Mouse (Mus musculus) liver, embryonic 16.5 days (tissue): ENCODE data around the gene Prkca. TPM values are rescaled to one million over a fixed set of nuclear protein-coding genes. Genes with fewer than 3 reads are reported as not detected.

Source experiments
- ATAC-seq: fragments of 200-750 bp; cut with Nextera tagmentation; 2 replicates; pipeline ENCODE4 v1.8.0; 2017; ENCODE audit warnings: low read depth, mild to moderate bottlenecking, moderate number of reproducible peaks, moderate library complexity
- H3K27ac ChIP-seq: fragments of 300-500 bp; sonication (generic); 2 replicates; pipeline ENCODE4 v1.5.1; 2014; ENCODE audit warnings: mild to moderate bottlenecking, low read length
- H3K27me3 ChIP-seq: fragments of 300-500 bp; sonication (generic); 2 replicates; pipeline ENCODE4 v1.6.1; 2014; ENCODE audit warnings: low read depth, low read length, mixed read lengths; ENCODE audit not compliant: control insufficient read depth, insufficient read depth
- H3K36me3 ChIP-seq: fragments of 300-500 bp; sonication (generic); 2 replicates; pipeline ENCODE4 v1.6.1; 2014; ENCODE audit warnings: mild to moderate bottlenecking; ENCODE audit not compliant: control insufficient read depth, insufficient read depth
- H3K4me1 ChIP-seq: fragments of 300-500 bp; sonication (generic); 2 replicates; pipeline ENCODE4 v1.6.1; 2014; ENCODE audit warnings: low read depth, low read length, mixed read lengths; ENCODE audit not compliant: control insufficient read depth
- H3K4me2 ChIP-seq: fragments of 300-500 bp; sonication (generic); 2 replicates; pipeline ENCODE4 v1.6.1; 2014; ENCODE audit warnings: low read depth, low read length, mixed read lengths
- H3K4me3 ChIP-seq: fragments of 300-500 bp; sonication (generic); 2 replicates; pipeline ENCODE4 v1.5.1; 2014; ENCODE audit warnings: low read depth, mild to moderate bottlenecking, low read length
- H3K9ac ChIP-seq: fragments of 300-500 bp; sonication (generic); 2 replicates; pipeline ENCODE4 v1.6.1; 2014; ENCODE audit warnings: low read depth, low read length
- H3K9me3 ChIP-seq: fragments of 300-500 bp; sonication (generic); replicated peaks from 2 replicates; pipeline ENCODE4 v1.6.1; 2016; ENCODE audit warnings: low read length; ENCODE audit not compliant: control insufficient read depth
- WGBS: fragments of 180-500 bp; shearing (Covaris S2); extraction: QIAGEN DNeasy Blood & Tissue Kit; methylation state at CpG from one replicate; pipeline ENCODE4 v1.1.7; 2014; ENCODE audit not compliant: insufficient replicate concordance; 5-methylcytosine and 5-hydroxymethylcytosine counted together
- polyA plus RNA-seq: library from polyadenylated mRNA; unstranded; fragments of >200 nt; fragmentation: Nextera tagmentation; extraction: Ambion mirVana; gene quantifications from 2 replicates; pipeline ENCODE4 v1.2.1, GENCODE M21; 2015

The Prkca gene
- 2.4 and 3.4 TPM in 2 replicates for polyA plus RNA-seq

DNA sequence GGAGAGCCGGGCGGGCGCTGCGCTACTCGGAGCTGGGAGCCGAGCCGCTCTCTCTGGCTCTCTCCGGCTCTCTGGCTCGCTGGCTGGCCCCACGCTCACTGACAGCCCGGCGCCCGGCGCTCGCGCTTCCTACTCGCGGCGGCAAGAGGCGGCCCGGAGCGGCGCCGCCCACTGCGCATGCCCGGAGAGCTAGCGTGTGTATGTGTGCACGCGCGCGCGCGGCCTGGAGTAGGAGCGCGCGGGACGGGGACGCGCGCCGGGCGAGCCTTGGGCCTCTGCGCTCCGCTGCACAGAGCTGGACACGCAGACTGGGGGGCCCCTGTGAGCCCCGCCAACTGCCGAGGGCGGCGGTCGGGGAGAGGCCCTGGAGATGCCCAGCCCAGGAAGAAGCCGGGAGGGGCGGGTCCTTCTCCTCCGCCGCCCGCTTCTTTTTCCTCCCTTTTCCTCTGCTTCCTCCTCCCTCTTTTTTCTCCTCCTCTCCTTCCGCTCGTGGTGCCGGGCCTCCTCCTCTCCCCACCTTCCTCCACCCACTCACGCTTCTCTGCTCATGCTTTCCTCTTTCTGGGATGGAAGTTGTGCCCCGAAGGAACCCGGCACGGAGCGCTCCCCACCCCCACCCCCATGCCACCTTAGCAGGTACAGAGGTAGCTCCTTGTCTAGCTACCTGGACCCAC, at the start of gene Prkca:
Gene Prkca, minus strand, starts transcription at position 140 of the 674 bp plus-strand sequence.
- peak within 1 kb of the TSS; percentile 37; the same call in 1 of the 2 replicates for H3K27ac ChIP-seq
- peak; percentile 94 for ATAC-seq

GRCm38 (mm10) chr11:108385666-108386024, 41.9 kb upstream of the Prkca start:
- H3K36me3 ChIP-seq = no peaks in the 10 kb centered on the region
- no peaks in the 10 kb centered on the region for H3K27me3 ChIP-seq
- 68% methylated on average over 1 of the region's 1 CpGs for WGBS
- no peak overlapping the region for H3K4me3 ChIP-seq
- no peaks in the 10 kb centered on the region for H3K9me3 ChIP-seq
- H3K4me2 ChIP-seq = no peak overlapping the region
- ATAC-seq = no peak
- peak overlapping the region; percentile 53 for H3K27ac ChIP-seq
- no peaks in the 10 kb centered on the region for H3K4me1 ChIP-seq
- H3K9ac ChIP-seq = no peak overlapping the region

More for the DNA sequence above, at the start of gene Prkca:
- Histone ChIP-seq H3K4me1 (no peaks in the 10 kb centered on the region; the same call in 1 of the 2 replicates), H3K4me3 (peak within 1 kb of the TSS; percentile 70), H3K9ac (peak within 1 kb of the TSS; percentile 62), H3K27me3 (peaks cover 25% of the 10 kb centered on the region), H3K4me2 (peak within 1 kb of the TSS; percentile 81), H3K36me3 (no peaks in the 10 kb centered on the region), H3K9me3 (no peaks in the 10 kb centered on the region)
- WGBS = under 1% methylated on average over 61 of the region's 63 CpGs

DNA sequence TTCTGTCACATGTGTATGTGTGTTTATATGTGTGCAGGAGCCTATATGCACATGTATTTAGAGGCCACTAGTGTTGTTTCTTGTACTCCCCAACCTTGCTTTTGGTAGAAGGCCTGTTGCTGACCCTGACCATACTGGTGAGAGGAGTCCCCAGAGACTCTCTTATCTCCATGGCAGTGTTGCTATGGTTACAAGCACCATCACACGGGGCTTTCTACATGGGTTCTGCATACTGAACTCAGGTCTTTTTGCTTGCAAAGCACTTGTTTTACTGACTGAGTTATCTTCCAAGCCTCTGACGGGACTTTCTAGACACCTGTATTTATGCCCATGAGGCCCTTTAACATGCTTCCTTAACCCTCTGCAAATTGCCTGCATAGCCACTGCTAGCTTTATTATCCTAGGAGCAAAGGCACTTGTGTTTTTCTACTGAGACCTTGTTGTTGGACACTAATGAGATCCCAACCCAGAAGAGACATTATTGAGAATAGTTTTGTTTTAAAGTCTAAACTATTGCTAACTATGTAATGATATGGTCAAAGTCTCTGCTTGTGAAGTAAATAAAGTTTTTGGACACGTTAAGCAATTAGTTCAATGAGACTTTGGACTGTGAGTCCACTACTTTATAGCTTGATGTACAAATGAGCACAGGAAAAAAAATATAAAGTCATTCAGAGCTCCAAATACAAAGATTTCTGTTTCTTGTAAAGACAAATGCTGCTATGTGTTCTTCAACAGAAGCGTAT, 41.4 kb upstream of the Prkca start:
- WGBS = 44% methylated on average over 4 of the region's 4 CpGs
- Histone ChIP-seq H3K9me3 (no peaks in the 10 kb centered on the region), H3K36me3 (no peaks in the 10 kb centered on the region), H3K4me1 (no peaks in the 10 kb centered on the region), H3K27ac (peak overlapping the region; percentile 64), H3K4me3 (no peak overlapping the region), H3K27me3 (no peaks in the 10 kb centered on the region), H3K9ac (no peak overlapping the region), H3K4me2 (no peak overlapping the region)
- ATAC-seq = peak; percentile 67; the same call in 1 of the 2 replicates

DNA sequence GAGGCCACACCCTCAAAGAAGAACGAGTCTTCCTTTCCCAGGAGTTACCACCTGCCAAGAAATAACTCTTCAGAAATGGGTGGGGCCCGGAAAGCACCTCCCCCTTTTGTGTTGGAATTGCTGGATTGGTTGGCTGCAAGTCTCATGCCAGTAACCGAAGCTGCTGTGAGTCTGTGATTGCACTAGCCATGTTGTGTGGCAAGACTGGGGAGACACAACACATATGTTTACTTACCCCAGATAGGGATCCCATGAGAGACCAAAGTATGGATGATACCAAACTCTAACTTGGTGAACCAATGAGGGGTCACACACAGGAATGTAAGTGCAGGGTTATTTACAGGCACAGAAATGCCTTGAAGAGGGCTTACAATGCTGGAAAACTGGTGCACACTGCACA, 38.9 kb upstream of the Prkca start:
- no peak overlapping the region for H3K9ac ChIP-seq
- H3K27me3 ChIP-seq = no peaks in the 10 kb centered on the region
- H3K27ac ChIP-seq = no peak overlapping the region
- H3K4me1 ChIP-seq = no peaks in the 10 kb centered on the region
- WGBS = 54% methylated on average over 3 of the region's 3 CpGs
- no peak for ATAC-seq
- H3K4me2 ChIP-seq = no peak overlapping the region
- H3K9me3 ChIP-seq = no peaks in the 10 kb centered on the region
- H3K36me3 ChIP-seq = no peaks in the 10 kb centered on the region
- no peak overlapping the region for H3K4me3 ChIP-seq

- H3K9me3 ChIP-seq = no peaks in the 10 kb centered on the region
- H3K4me1 ChIP-seq = no peaks in the 10 kb centered on the region
- no peak overlapping the region for H3K4me3 ChIP-seq
- H3K27me3 ChIP-seq = no peaks in the 10 kb centered on the region
- WGBS = 63% methylated on average over 4 of the region's 4 CpGs
- no peak overlapping the region for H3K9ac ChIP-seq
- no peak overlapping the region for H3K4me2 ChIP-seq
- no peak for ATAC-seq
- no peak overlapping the region for H3K27ac ChIP-seq
- H3K36me3 ChIP-seq = no peaks in the 10 kb centered on the region
These were observed 34.6 kb upstream of the Prkca start for GRCm38 (mm10) chr11:108378363-108378751.

- no peaks in the 10 kb centered on the region for H3K9me3 ChIP-seq
- WGBS = 28% methylated on average over 19 of the region's 19 CpGs
- no peak overlapping the region for H3K4me3 ChIP-seq
- H3K27me3 ChIP-seq = no peaks in the 10 kb centered on the region
- H3K9ac ChIP-seq = no peak overlapping the region
- peak; percentile 63 for ATAC-seq
- no peak overlapping the region for H3K4me2 ChIP-seq
- H3K4me1 ChIP-seq = no peaks in the 10 kb centered on the region
- H3K36me3 ChIP-seq = no peaks in the 10 kb centered on the region
- no peak overlapping the region for H3K27ac ChIP-seq
These were observed 34.1 kb upstream of the Prkca start for GRCm38 (mm10) chr11:108377680-108378362.

DNA sequence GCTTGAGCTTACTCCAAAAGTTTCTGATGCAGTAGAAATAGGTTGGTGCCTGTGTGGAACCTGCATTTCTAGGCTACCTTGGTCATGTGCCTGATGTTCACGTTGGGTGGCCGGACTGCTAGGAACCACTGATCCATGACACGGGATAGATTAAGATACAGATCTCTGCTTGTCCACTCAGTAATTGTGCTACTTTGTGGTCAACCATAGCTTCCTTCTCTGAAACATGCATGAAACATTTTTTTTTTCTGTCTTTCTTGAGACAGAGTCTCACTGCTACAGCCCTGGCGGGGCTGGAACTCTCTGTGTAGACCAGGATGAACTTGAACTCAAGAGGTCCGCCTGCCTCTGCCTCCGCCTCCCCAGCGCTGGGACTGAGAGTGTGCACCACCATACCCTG, 33.1 kb upstream of the Prkca start:
- no peak overlapping the region for H3K27ac ChIP-seq
- no peaks in the 10 kb centered on the region for H3K36me3 ChIP-seq
- no peak overlapping the region for H3K4me2 ChIP-seq
- no peak for ATAC-seq
- H3K9me3 ChIP-seq = no peaks in the 10 kb centered on the region
- no peak overlapping the region for H3K9ac ChIP-seq
- no peaks in the 10 kb centered on the region for H3K4me1 ChIP-seq
- no peak overlapping the region for H3K4me3 ChIP-seq
- WGBS = 49% methylated on average over 7 of the region's 7 CpGs
- H3K27me3 ChIP-seq = no peaks in the 10 kb centered on the region

DNA sequence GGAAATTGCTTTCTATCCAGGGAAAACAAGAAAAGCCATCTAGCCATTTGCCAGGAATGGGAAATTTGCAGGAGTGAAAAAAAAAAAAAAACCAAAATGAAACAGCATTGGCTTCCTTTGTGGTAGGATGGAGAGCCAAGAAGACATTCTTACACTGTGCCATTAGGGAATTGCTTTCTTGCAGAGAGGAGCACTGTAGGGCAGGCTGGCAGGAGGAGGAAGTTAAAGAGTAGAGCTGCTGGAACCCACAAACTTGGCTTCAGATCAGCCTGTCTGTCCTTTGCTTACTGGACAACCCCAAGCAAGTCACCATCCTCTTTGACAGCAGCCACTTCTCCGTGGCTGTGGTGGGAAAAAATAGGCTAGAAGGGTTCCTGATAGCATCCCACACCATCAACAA, 23.3 kb upstream of the Prkca start:
- WGBS = 32% methylated on average over 1 of the region's 1 CpGs
- H3K4me1 ChIP-seq = no peaks in the 10 kb centered on the region
- ATAC-seq = no peak
- H3K27me3 ChIP-seq = no peaks in the 10 kb centered on the region
- no peaks in the 10 kb centered on the region for H3K36me3 ChIP-seq
- H3K4me2 ChIP-seq = no peak overlapping the region
- H3K4me3 ChIP-seq = no peak overlapping the region
- H3K27ac ChIP-seq = no peak overlapping the region
- H3K9me3 ChIP-seq = no peaks in the 10 kb centered on the region
- H3K9ac ChIP-seq = no peak overlapping the region

DNA sequence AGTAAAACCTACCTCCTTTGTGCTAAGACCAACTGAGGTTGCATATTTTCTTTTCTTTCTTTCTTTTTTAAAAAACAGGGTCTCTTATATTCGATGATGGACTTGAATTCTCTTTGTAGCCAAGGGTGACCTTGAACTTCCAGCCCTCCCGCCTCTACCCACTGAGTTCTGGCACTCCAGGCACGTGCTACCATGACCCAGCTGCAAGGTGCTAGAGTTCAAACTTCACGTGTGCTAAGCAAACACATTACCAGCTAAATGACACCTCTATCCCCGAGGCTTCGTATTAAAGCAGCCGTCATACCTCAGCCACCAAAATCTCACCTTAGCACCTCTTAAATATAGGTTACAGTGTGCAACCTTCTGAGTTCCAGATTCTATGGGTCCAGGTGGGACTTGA, 21.9 kb upstream of the Prkca start:
- no peak overlapping the region for H3K27ac ChIP-seq
- H3K4me2 ChIP-seq = no peak overlapping the region
- WGBS = 42% methylated on average over 7 of the region's 7 CpGs
- H3K4me1 ChIP-seq = no peaks in the 10 kb centered on the region; the same call in 1 of the 2 replicates
- H3K9me3 ChIP-seq = no peaks in the 10 kb centered on the region
- no peak overlapping the region for H3K9ac ChIP-seq
- no peaks in the 10 kb centered on the region for H3K36me3 ChIP-seq
- H3K27me3 ChIP-seq = no peaks in the 10 kb centered on the region
- no peak overlapping the region for H3K4me3 ChIP-seq
- ATAC-seq = peak; percentile 24; the same call in 1 of the 2 replicates
